Mouse (Mus musculus): Measurements from ENCODE around the gene Gm13691. TPM values are rescaled to one million over a fixed set of nuclear protein-coding genes. Genes with fewer than 3 reads are reported as not detected.
"Not testable (repeated sequence)": the region's sequence is repeated elsewhere in the genome, so short reads cannot be mapped to it uniquely, and the experiment has no call there.

The Gm13691 gene
- total RNA-seq (2021), result under 1 TPM; 0.80 to 0.86 TPM
- long read RNA-seq, experiment 1, partial matches to known transcripts, result 0 of 1 reads
- long read RNA-seq, experiment 1, other reads (novel, unspliced or antisense), result 0 of 1 reads
- long read RNA-seq, experiment 2, result 0 reads

- intact Hi-C loops (cut with DNase I); DNase-seq: not testable (repeated sequence)
These were observed at the start of gene Gm13691 for GRCm38 (mm10) chr2:83990253-83990652. Gm13691 (plus strand) TSS chr2:83990553.

GRCm38 (mm10) chr2:83940931-83941361, 49.4 kb upstream of the Gm13691 start, which contains the start of gene Zswim2:
Zswim2 (minus strand) TSS chr2:83941228.
- intact Hi-C loops (cut with DNase I), result no loop called here
- peak; percentile 19 to 20 for DNase-seq

GRCm38 (mm10) chr2:83941378-83941777, 49.0 kb upstream of the Gm13691 start:
- no peak for DNase-seq
- intact Hi-C loops (cut with DNase I), result no loop called here

- DNase-seq, result no peak
- intact Hi-C loops (cut with DNase I), result no loop called here
These were observed 48.6 kb upstream of the Gm13691 start for GRCm38 (mm10) chr2:83941792-83942191.

- DNase-seq; intact Hi-C loops (cut with DNase I): not testable (repeated sequence)
These were observed 35.0 kb upstream of the Gm13691 start, which contains the start of gene Gm13698 for GRCm38 (mm10) chr2:83955393-83955792. Gm13698 (plus strand) TSS chr2:83955693.

GRCm38 (mm10) chr2:83961203-83961602, 29.1 kb upstream of the Gm13691 start, which contains the start of gene Gm13693:
Gm13693 (plus strand) TSS chr2:83961503.
- DNase-seq; intact Hi-C loops (cut with DNase I): not testable (repeated sequence)

- intact Hi-C loops (cut with DNase I); DNase-seq: not testable (repeated sequence)
These were observed 23.3 kb upstream of the Gm13691 start, which contains the start of gene Gm13695 for GRCm38 (mm10) chr2:83967013-83967412. Gm13695 (plus strand) TSS chr2:83967313.

GRCm38 (mm10) chr2:83972823-83973222, 17.5 kb upstream of the Gm13691 start, which contains the start of gene Gm13696:
Gm13696 (plus strand) TSS chr2:83973123.
- DNase-seq; intact Hi-C loops (cut with DNase I): not testable (repeated sequence)

- intact Hi-C loops (cut with DNase I); DNase-seq: not testable (repeated sequence)
These were observed 11.7 kb upstream of the Gm13691 start, which contains the start of gene Gm13694 for GRCm38 (mm10) chr2:83978633-83979032. Gm13694 (plus strand) TSS chr2:83978933.

- intact Hi-C loops (cut with DNase I); DNase-seq: not testable (repeated sequence)
These were observed 5.9 kb upstream of the Gm13691 start, which contains the start of gene Gm13697 for GRCm38 (mm10) chr2:83984443-83984842. Gm13697 (plus strand) TSS chr2:83984743.

- intact Hi-C loops (cut with DNase I); DNase-seq: not testable (repeated sequence)
These were observed 3.4 kb downstream of the Gm13691 start for GRCm38 (mm10) chr2:83993639-83994255.

- intact Hi-C loops (cut with DNase I); DNase-seq: not testable (repeated sequence)
These were observed 4.2 kb downstream of the Gm13691 start for GRCm38 (mm10) chr2:83994526-83994925.

- intact Hi-C loops (cut with DNase I), result no loop called here
- DNase-seq, result no peak
These were observed 18.6 kb downstream of the Gm13691 start for GRCm38 (mm10) chr2:84008913-84009312.

- intact Hi-C loops (cut with DNase I), result no loop called here
These were observed 19.5 kb downstream of the Gm13691 start for GRCm38 (mm10) chr2:84009818-84010217.

GRCm38 (mm10) chr2:84014572-84014971, 24.2 kb downstream of the Gm13691 start:
- intact Hi-C loops (cut with DNase I), result no loop called here
- no peak for DNase-seq

More at GRCm38 (mm10) chr2:84009818-84010217, 19.5 kb downstream of the Gm13691 start:
- no peak for DNase-seq

- DNase-seq; intact Hi-C loops (cut with DNase I): not testable (repeated sequence)
These were observed 25.9 kb downstream of the Gm13691 start for GRCm38 (mm10) chr2:84016291-84016690.

GRCm38 (mm10) chr2:84018330-84018729, 28.0 kb downstream of the Gm13691 start:
- intact Hi-C loops (cut with DNase I), result no loop called here
- DNase-seq, result no peak

GRCm38 (mm10) chr2:84019519-84020305, 29.4 kb downstream of the Gm13691 start:
- no peak for DNase-seq
- intact Hi-C loops (cut with DNase I), result no loop called here

GRCm38 (mm10) chr2:84021930-84022329, 31.6 kb downstream of the Gm13691 start:
- intact Hi-C loops (cut with DNase I), result no loop called here
- DNase-seq, result no peak

- intact Hi-C loops (cut with DNase I), result no loop called here
- peak; percentile 31 to 40 for DNase-seq
These were observed 32.6 kb downstream of the Gm13691 start for GRCm38 (mm10) chr2:84022905-84023304.

GRCm38 (mm10) chr2:84023319-84023718, 33.0 kb downstream of the Gm13691 start:
- intact Hi-C loops (cut with DNase I), result no loop called here
- no peak for DNase-seq

All from heart, postnatal 14 days (tissue).